Mouse (Mus musculus): Measurements from ENCODE around the gene Rtf1. TPM values are rescaled to one million over a fixed set of nuclear protein-coding genes. Genes with fewer than 3 reads are reported as not detected.

Gene Rtf1
- polyA plus RNA-seq, 1 experiment from 2014 or later, result 36.8 TPM

DNA sequence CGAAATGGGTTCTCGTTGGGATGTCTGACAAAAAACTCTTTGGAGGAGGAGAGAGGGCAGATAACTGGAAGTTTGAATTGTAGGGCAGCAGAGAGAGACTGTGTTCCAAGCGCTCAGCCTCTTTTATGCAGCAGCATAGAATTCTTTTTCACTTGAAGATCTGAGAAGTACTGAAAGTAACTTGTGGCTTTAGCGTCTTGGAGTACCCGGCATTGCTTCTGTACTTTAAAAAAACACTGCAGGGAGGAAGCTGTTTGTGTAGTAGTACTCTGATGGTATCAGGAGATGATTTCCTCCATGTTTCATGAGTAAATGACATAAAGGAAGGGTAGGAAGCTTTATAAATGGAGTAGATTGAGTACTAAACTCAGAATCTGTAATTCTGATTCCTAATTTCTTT, 963 bp downstream of the Rtf1 start:
- no peak for ATAC-seq (ENCODE audit: insufficient read depth, low FRiP score)

DNA sequence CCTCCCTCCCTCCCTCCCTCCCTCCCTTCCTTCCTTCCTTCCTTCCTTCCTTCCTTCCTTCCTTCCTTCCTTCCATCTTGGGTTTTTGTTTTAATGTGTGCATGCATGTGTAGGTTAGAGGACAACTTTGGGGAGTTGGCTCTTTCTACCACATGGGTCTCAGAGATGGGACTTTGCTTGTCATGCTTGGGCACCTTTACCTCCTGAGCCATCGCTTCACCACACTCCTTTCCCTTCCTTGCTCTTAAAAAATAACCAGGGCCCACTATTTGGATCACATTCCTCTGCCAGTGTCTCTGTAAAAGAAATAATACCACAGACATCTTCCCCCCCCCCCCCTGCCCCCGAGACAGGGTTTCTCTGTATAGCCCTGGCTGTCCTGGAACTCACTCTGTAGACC, 8.8 kb downstream of the Rtf1 start:
- Histone ChIP-seq H3K4me3 (replicated peaks; ENCODE audit: low read length) (no peak overlapping the region), H3K4me2 (ENCODE audit: low read depth, low read length) (no peak overlapping the region), H3K9ac (ENCODE audit: low read length) (no peak overlapping the region), H3K27ac (ENCODE audit: low read length) (no peak overlapping the region), H3K27me3 (ENCODE audit: control insufficient read depth, insufficient read depth, low read length) (no peaks in the 10 kb centered on the region), H3K9me3 (replicated peaks; ENCODE audit: control insufficient read depth, low read length) (no peaks in the 10 kb centered on the region), H3K4me1 (ENCODE audit: control insufficient read depth, insufficient read depth, low read length) (no peaks in the 10 kb centered on the region), H3K36me3 (ENCODE audit: control insufficient read depth, insufficient read depth, low read length) (no peaks in the 10 kb centered on the region)
- no peak for ATAC-seq (ENCODE audit: insufficient read depth, low FRiP score)
- WGBS, result 96% methylated on average over 2 of the region's 2 CpGs

More for the DNA sequence above, 963 bp downstream of the Rtf1 start:
- peak overlapping the region; percentile 100 for H3K4me3 ChIP-seq (replicated peaks; ENCODE audit: low read length)
- H3K27ac ChIP-seq (ENCODE audit: low read length), result no peak overlapping the region
- H3K9me3 ChIP-seq (replicated peaks; ENCODE audit: control insufficient read depth, low read length), result no peaks in the 10 kb centered on the region
- WGBS, result 2% methylated on average over 5 of the region's 5 CpGs
- H3K9ac ChIP-seq (ENCODE audit: low read length), result peak overlapping the region; percentile 98
- H3K36me3 ChIP-seq (ENCODE audit: control insufficient read depth, insufficient read depth, low read length), result no peaks in the 10 kb centered on the region
- peak overlapping the region; percentile 78 for H3K4me2 ChIP-seq (ENCODE audit: low read depth, low read length)
- peaks cover 8% of the 10 kb centered on the region for H3K4me1 ChIP-seq (ENCODE audit: control insufficient read depth, insufficient read depth, low read length)
- no peaks in the 10 kb centered on the region for H3K27me3 ChIP-seq (ENCODE audit: control insufficient read depth, insufficient read depth, low read length)

DNA sequence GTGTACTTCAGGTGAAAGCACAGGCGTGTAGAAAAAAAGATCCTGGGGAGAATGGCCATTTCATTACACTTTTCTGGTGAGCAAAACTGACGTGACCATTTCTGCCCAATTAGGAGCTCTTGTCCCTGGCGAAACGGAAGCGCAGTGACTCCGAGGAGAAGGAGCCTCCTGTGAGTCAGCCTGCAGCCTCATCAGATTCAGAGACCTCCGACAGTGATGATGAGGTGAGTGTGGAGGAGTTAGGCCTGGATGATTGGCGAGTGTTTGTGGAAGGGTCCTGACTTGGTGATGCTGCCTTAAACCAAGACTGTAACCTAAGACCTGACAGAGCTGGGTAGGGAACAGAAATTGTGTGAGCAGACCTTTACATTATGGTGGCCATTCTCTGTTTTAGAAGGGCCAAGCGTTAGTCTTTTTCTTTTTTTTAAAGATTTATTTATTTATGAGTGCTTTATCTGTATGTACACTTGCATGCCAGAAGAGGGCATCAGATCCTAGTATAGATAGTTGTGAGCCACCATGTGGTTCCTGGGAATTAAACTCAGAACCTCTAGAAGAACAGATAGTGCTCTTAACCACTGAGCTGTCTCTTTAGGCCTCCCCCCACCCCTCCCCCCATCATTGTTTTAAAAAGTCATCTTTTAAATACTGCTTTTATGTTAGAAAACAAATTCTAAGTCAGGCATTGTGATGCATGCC, 17.3 kb downstream of the Rtf1 start:
- no peak overlapping the region for H3K4me3 ChIP-seq (replicated peaks; ENCODE audit: low read length)
- H3K9ac ChIP-seq (ENCODE audit: low read length), result no peak overlapping the region
- WGBS, result 82% methylated on average over 9 of the region's 9 CpGs

DNA sequence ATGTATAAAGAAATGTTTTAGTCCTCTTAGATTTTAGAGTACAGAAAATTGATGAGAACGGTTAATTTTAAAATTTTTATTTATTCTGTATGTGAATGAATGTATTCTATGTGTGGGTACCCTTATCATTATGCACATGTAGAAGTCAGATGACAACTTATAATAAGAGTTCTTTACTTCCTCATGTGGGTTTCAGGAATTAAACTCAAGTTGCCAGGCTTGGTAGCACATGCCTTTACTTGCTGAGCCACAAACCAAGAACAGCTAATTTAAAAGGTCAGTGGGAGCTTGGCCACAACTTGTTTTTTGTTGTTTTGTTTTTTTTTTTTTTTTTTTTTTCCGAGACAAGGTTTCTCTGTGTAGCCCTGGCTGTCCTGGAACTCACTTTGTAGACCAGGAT, 20.0 kb downstream of the Rtf1 start:
- no peak overlapping the region for H3K4me2 ChIP-seq (ENCODE audit: low read depth, low read length)
- H3K27me3 ChIP-seq (ENCODE audit: control insufficient read depth, insufficient read depth, low read length), result no peaks in the 10 kb centered on the region
- no peaks in the 10 kb centered on the region for H3K4me1 ChIP-seq (ENCODE audit: control insufficient read depth, insufficient read depth, low read length)
- no peak overlapping the region for H3K9ac ChIP-seq (ENCODE audit: low read length)
- H3K4me3 ChIP-seq (replicated peaks; ENCODE audit: low read length), result no peak overlapping the region
- H3K9me3 ChIP-seq (replicated peaks; ENCODE audit: control insufficient read depth, low read length), result no peaks in the 10 kb centered on the region
- WGBS, result 83% methylated on average over 2 of the region's 2 CpGs
- no peak overlapping the region for H3K27ac ChIP-seq (ENCODE audit: low read length)
- H3K36me3 ChIP-seq (ENCODE audit: control insufficient read depth, insufficient read depth, low read length), result no peaks in the 10 kb centered on the region
- no peak for ATAC-seq (ENCODE audit: insufficient read depth, low FRiP score)

More for the DNA sequence above, 17.3 kb downstream of the Rtf1 start:
- H3K9me3 ChIP-seq (replicated peaks; ENCODE audit: control insufficient read depth, low read length), result no peaks in the 10 kb centered on the region
- H3K27me3 ChIP-seq (ENCODE audit: control insufficient read depth, insufficient read depth, low read length), result no peaks in the 10 kb centered on the region
- H3K27ac ChIP-seq (ENCODE audit: low read length), result no peak overlapping the region
- ATAC-seq (ENCODE audit: insufficient read depth, low FRiP score), result no peak
- H3K4me1 ChIP-seq (ENCODE audit: control insufficient read depth, insufficient read depth, low read length), result no peaks in the 10 kb centered on the region
- H3K4me2 ChIP-seq (ENCODE audit: low read depth, low read length), result no peak overlapping the region
- H3K36me3 ChIP-seq (ENCODE audit: control insufficient read depth, insufficient read depth, low read length), result no peaks in the 10 kb centered on the region

DNA sequence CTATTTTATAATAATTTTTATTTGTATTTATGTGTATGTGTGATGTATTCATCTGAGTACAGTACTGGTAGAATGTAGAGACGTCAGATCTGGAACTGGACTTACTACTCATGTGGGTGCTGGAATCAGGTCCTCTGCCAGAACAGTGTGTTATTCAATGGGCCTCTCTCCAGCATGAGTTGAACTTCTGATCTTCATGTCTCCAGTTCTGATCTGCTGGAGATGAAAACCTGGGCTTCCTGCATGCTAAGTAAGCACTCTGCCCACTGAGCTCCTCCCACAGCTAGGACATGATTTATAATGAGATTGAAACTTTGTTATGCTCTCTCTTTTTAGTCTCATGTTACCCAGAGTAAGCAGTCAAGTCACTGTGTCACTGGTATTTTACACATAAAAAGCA, 21.2 kb downstream of the Rtf1 start:
- Histone ChIP-seq H3K4me2 (ENCODE audit: low read depth, low read length) (no peak overlapping the region), H3K27ac (ENCODE audit: low read length) (no peak overlapping the region), H3K27me3 (ENCODE audit: control insufficient read depth, insufficient read depth, low read length) (no peaks in the 10 kb centered on the region), H3K9me3 (replicated peaks; ENCODE audit: control insufficient read depth, low read length) (no peaks in the 10 kb centered on the region), H3K4me1 (ENCODE audit: control insufficient read depth, insufficient read depth, low read length) (no peaks in the 10 kb centered on the region), H3K36me3 (ENCODE audit: control insufficient read depth, insufficient read depth, low read length) (no peaks in the 10 kb centered on the region), H3K4me3 (replicated peaks; ENCODE audit: low read length) (no peak overlapping the region), H3K9ac (ENCODE audit: low read length) (no peak overlapping the region)
- ATAC-seq (ENCODE audit: insufficient read depth, low FRiP score), result no peak
- 70% methylated on average over 1 of the region's 1 CpGs for WGBS

DNA sequence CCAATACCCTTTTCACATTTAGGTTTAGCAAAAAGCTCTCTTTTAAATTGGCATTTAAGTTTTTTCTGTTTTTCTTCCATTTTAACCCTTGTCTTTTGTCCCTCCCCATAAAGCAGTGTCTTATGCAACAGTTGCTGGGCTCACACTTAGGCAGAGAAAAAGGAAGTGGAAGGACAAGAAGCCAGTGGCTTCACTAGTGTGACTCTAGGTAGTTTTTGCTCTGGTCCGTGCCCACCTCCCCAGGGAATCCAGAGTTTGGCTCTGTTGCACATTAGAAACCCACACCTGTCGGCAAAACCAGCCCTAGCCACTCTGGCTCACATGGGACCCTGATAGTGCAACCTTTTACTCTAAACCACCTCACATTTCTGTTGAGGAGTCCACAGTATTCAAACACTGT, 23.6 kb downstream of the Rtf1 start:
- Histone ChIP-seq H3K4me1 (ENCODE audit: control insufficient read depth, insufficient read depth, low read length) (no peaks in the 10 kb centered on the region), H3K9me3 (replicated peaks; ENCODE audit: control insufficient read depth, low read length) (no peaks in the 10 kb centered on the region), H3K4me3 (replicated peaks; ENCODE audit: low read length) (no peak overlapping the region), H3K4me2 (ENCODE audit: low read depth, low read length) (no peak overlapping the region), H3K36me3 (ENCODE audit: control insufficient read depth, insufficient read depth, low read length) (0 out of 2 replicates have a peak, but pooled peaks cover 5% of the 10 kb centered on the region), H3K27me3 (ENCODE audit: control insufficient read depth, insufficient read depth, low read length) (no peaks in the 10 kb centered on the region), H3K9ac (ENCODE audit: low read length) (no peak overlapping the region), H3K27ac (ENCODE audit: low read length) (no peak overlapping the region)
- 84% methylated on average over 2 of the region's 2 CpGs for WGBS
- ATAC-seq (ENCODE audit: insufficient read depth, low FRiP score), result no peak

DNA sequence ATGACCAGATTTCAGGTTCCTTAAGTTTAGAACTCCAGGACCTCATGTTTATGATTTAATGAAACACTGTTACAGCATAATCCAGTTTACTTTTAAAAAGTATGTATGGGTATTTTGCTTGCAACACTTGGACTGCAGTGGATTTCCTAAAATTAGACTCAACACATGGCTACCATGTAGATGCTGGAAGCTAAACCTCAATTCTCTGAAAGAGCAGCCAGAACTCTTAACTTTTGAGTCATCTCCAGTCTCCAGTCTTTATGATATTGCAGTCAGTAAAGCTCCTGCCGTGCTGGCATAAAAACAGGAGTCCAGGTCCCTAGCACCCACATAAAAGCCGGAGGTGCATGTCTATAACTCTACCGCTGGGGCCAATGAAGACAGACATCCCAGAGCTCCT, 25.1 kb downstream of the Rtf1 start:
- Histone ChIP-seq H3K4me1 (ENCODE audit: control insufficient read depth, insufficient read depth, low read length) (no peaks in the 10 kb centered on the region), H3K4me2 (ENCODE audit: low read depth, low read length) (no peak overlapping the region), H3K36me3 (ENCODE audit: control insufficient read depth, insufficient read depth, low read length) (0 out of 2 replicates have a peak, but pooled peaks cover 5% of the 10 kb centered on the region), H3K4me3 (replicated peaks; ENCODE audit: low read length) (no peak overlapping the region), H3K27ac (ENCODE audit: low read length) (no peak overlapping the region), H3K9ac (ENCODE audit: low read length) (no peak overlapping the region), H3K27me3 (ENCODE audit: control insufficient read depth, insufficient read depth, low read length) (no peaks in the 10 kb centered on the region), H3K9me3 (replicated peaks; ENCODE audit: control insufficient read depth, low read length) (no peaks in the 10 kb centered on the region)
- no peak for ATAC-seq (ENCODE audit: insufficient read depth, low FRiP score)
- WGBS, result 94% methylated on average over 3 of the region's 3 CpGs

DNA sequence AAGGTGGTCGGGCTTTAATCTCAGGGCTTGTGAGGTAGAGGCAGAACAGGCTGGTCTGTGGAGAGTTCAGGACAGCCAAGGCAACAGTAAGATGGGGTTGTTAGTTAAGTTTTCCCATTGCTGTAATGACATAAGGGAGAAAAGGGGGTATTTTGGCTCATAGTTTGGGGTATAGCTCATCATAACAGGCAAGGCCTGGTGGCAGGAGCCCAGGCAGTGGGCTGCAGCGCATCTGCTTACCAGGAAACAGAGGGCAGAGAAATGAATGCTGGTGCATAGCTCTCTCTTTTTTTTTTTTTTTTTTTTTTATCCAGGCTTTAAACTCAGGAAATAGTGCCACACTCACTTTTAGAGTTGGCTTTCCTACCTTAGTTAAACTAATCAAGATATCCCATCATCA, 28.3 kb downstream of the Rtf1 start:
- no peak overlapping the region for H3K4me2 ChIP-seq (ENCODE audit: low read depth, low read length)
- no peak overlapping the region for H3K27ac ChIP-seq (ENCODE audit: low read length)
- H3K9ac ChIP-seq (ENCODE audit: low read length), result no peak overlapping the region
- ATAC-seq (ENCODE audit: insufficient read depth, low FRiP score), result no peak
- H3K36me3 ChIP-seq (ENCODE audit: control insufficient read depth, insufficient read depth, low read length), result peaks cover 13% of the 10 kb centered on the region; the same call in 1 of the 2 replicates
- no peaks in the 10 kb centered on the region for H3K4me1 ChIP-seq (ENCODE audit: control insufficient read depth, insufficient read depth, low read length)
- WGBS, result 90% methylated on average over 2 of the region's 2 CpGs
- H3K27me3 ChIP-seq (ENCODE audit: control insufficient read depth, insufficient read depth, low read length), result no peaks in the 10 kb centered on the region
- no peaks in the 10 kb centered on the region for H3K9me3 ChIP-seq (replicated peaks; ENCODE audit: control insufficient read depth, low read length)
- H3K4me3 ChIP-seq (replicated peaks; ENCODE audit: low read length), result no peak overlapping the region

DNA sequence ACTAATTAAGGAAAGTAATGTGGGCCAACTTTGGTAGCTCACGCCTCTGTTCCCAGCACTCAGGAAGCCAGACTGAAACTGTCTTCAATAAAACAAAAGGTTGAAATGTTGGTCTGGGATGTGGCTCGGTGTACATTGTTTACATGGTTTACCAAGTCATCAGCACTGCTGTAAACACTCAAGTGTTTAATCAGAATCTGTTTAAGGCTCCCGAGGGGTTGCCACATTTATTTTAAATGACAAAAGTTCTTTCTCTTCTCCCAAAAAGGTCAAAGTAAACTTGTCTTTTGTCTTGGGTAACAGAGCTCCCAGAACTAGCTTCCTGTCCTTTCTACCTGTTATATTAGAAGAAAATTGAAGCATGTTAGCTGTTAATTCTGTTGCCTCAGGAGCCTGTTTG, 32.8 kb downstream of the Rtf1 start:
- peaks cover 13% of the 10 kb centered on the region; the same call in 1 of the 2 replicates for H3K36me3 ChIP-seq (ENCODE audit: control insufficient read depth, insufficient read depth, low read length)
- H3K4me2 ChIP-seq (ENCODE audit: low read depth, low read length), result no peak overlapping the region
- H3K9ac ChIP-seq (ENCODE audit: low read length), result no peak overlapping the region
- no peak overlapping the region for H3K27ac ChIP-seq (ENCODE audit: low read length)
- no peak overlapping the region for H3K4me3 ChIP-seq (replicated peaks; ENCODE audit: low read length)
- ATAC-seq (ENCODE audit: insufficient read depth, low FRiP score), result no peak
- 81% methylated on average over 3 of the region's 3 CpGs for WGBS
- H3K9me3 ChIP-seq (replicated peaks; ENCODE audit: control insufficient read depth, low read length), result no peaks in the 10 kb centered on the region
- H3K4me1 ChIP-seq (ENCODE audit: control insufficient read depth, insufficient read depth, low read length), result no peaks in the 10 kb centered on the region
- no peaks in the 10 kb centered on the region for H3K27me3 ChIP-seq (ENCODE audit: control insufficient read depth, insufficient read depth, low read length)
